Mouse (Mus musculus) G1E (cell line): ENCODE measurements around the gene Irf1. TPM values are rescaled to one million over a fixed set of nuclear protein-coding genes. Genes with fewer than 3 reads are reported as not detected.

ENCODE experiments used
- ATAC-seq: 2 replicates; pipeline ENCODE4 v1.8.0; 2016; ENCODE audit warnings: mild to moderate bottlenecking; ENCODE audit not compliant: insufficient number of reproducible peaks, poor library complexity, low FRiP score, severe bottlenecking; ENCODE audit errors: extremely low read depth
- DNase-seq: peaks from one replicate; pipeline ENCODE4 v3.0.0; 2012; ENCODE audit warnings: low spot score
- H3K27me3 ChIP-seq: 2 replicates; pipeline ENCODE4 v1.6.1; 2012; ENCODE audit warnings: mild to moderate bottlenecking, low read length, inconsistent platforms; ENCODE audit not compliant: insufficient read depth
- H3K36me3 ChIP-seq: replicated peaks from 2 replicates; pipeline ENCODE3; 2012; ENCODE audit warnings: mild to moderate bottlenecking, inconsistent platforms
- H3K4me1 ChIP-seq: 2 replicates; pipeline ENCODE4 v1.6.1; 2012; ENCODE audit warnings: low read depth, low read length, inconsistent platforms, mixed read lengths; ENCODE audit not compliant: insufficient read depth
- H3K4me3 ChIP-seq: 2 replicates; pipeline ENCODE4 v1.5.1; 2012; ENCODE audit warnings: low read depth, mild to moderate bottlenecking, inconsistent platforms, low read length, moderate library complexity, mixed read lengths
- H3K9me3 ChIP-seq: replicated peaks from 2 replicates; pipeline ENCODE4 v1.6.1; 2012; ENCODE audit warnings: inconsistent platforms
- CTCF ChIP-seq: IDR thresholded peaks from 2 replicates; pipeline ENCODE4 v1.5.1; 2012; ENCODE audit warnings: low read depth, low read length, inconsistent platforms, mixed read lengths
- GATA1 ChIP-seq: IDR thresholded peaks from 2 replicates; pipeline ENCODE4 v1.6.1; 2012; ENCODE audit warnings: borderline replicate concordance, low read length, inconsistent platforms, mixed read lengths
- GATA2 ChIP-seq: IDR thresholded peaks from 2 replicates; pipeline ENCODE4 v1.6.1; 2012; ENCODE audit warnings: low read depth, low read length, inconsistent platforms, borderline replicate concordance
- POLR2AphosphoS5 ChIP-seq: IDR thresholded peaks from 2 replicates; pipeline ENCODE4 v1.6.1; 2012; ENCODE audit warnings: low read depth, low read length, inconsistent platforms; ENCODE audit not compliant: insufficient replicate concordance
- TAL1 ChIP-seq: conservative IDR thresholded peaks from 2 replicates; pipeline ENCODE4 v1.6.1; 2012; ENCODE audit warnings: low read depth, low read length, inconsistent platforms, mixed read lengths
- polyA plus RNA-seq: library from polyadenylated mRNA; stranded (reverse); fragments of >175 nt; gene quantifications from 2 replicates; pipeline ENCODE4 v1.2.3, GENCODE M21; 2012
- total RNA-seq, 2 experiments: library from RNA; stranded (forward) in 1 of 2; stranded (reverse) in 1 of 2; fragments of 200-1000 nt in 1 of 2; fragments of >200 nt in 1 of 2; fragmentation: Nextera tagmentation in 1 of 2; gene quantifications; 2 replicates each; pipeline ENCODE4 v1.2.3; 2014 to 2017

Gene Irf1
- total and polyA plus RNA-seq, 3 experiments: 0.21 to 9.3 (median 2.5) TPM

DNA sequence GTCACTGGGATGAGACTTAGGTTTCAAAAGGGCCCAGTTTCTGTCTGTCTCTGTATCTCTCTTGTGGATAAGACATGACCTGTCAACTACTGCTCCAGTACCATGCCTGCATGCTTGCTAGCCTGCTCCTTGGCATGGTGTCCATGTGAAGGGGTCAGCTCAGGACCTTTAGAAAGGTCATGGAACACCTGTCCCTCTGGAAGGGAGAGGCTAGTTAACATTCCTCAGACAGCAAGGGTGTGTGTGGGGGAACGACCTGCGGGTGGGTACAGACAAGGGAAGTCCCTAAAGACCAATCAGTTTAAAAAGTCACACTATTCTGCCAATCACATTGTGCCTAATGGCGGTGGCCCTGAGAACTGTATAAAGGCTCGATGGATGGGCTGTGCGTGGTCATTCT, 31.2 kb downstream of the Irf1 start:
- TF ChIP-seq GATA2 (no peak), CTCF (no peak), TAL1 (no peak), GATA1 (no peak), POLR2AphosphoS5 (no peak)
- Histone ChIP-seq H3K36me3 (no peaks in the 10 kb centered on the region), H3K4me3 (no peak overlapping the region), H3K9me3 (no peaks in the 10 kb centered on the region), H3K27me3 (peaks cover 5% of the 10 kb centered on the region), H3K4me1 (no peaks in the 10 kb centered on the region)
- DNase-seq: no peak
- no peak for ATAC-seq

DNA sequence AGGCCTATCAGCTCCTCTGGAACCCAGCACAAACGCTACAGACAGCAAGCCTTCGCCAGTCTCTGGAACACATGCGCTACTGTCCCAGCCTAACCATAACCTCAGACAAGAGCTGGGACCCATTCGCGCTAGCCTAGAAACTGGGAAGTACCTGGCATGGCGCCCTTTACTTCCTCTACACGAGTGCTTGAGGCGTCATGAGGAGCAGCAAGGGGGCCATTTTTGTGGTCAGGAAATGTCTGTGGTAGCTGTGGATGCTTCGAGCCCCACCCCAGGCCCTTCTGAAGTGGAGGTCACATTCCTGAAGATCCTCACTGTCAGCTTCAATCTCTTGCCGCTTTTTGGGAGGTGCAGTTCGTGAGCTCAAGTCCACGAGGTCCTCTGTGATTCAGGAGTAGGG, 33.3 kb downstream of the Irf1 start:
- H3K4me3 ChIP-seq: no peak overlapping the region
- no peak for TF ChIP-seq POLR2AphosphoS5
- no peak for TF ChIP-seq CTCF
- TF ChIP-seq TAL1: no peak
- TF ChIP-seq GATA1: no peak
- no peak for TF ChIP-seq GATA2
- ATAC-seq: no peak
- no peaks in the 10 kb centered on the region for H3K4me1 ChIP-seq
- DNase-seq: no peak
- peaks cover 7% of the 10 kb centered on the region for H3K27me3 ChIP-seq
- no peaks in the 10 kb centered on the region for H3K36me3 ChIP-seq
- H3K9me3 ChIP-seq: no peaks in the 10 kb centered on the region

DNA sequence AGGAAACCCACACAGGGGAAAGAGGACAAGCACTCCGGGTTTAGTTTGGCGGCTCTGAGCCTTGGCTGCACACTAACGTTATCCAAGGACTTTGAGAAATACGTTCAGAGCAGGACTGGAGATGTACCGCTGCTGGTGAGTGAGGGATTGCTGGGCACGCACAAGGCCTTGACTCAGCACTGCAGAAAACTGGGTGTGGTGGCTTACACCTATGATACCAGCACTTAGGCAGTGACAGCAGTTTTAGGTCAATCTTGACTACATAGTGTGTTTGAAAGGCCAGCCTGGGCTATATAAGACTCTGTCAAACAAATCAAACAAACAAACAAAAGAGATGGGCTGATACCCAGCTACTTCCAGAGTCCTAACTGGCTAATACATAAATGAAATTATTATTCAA, 33.7 kb downstream of the Irf1 start:
- H3K9me3 ChIP-seq: no peaks in the 10 kb centered on the region
- DNase-seq (no peak), ATAC-seq (no peak)
- no peaks in the 10 kb centered on the region for H3K4me1 ChIP-seq
- no peak overlapping the region for H3K4me3 ChIP-seq
- peaks cover 7% of the 10 kb centered on the region for H3K27me3 ChIP-seq
- TF ChIP-seq GATA1 (no peak), POLR2AphosphoS5 (no peak), GATA2 (no peak), CTCF (no peak), TAL1 (no peak)
- no peaks in the 10 kb centered on the region for H3K36me3 ChIP-seq

DNA sequence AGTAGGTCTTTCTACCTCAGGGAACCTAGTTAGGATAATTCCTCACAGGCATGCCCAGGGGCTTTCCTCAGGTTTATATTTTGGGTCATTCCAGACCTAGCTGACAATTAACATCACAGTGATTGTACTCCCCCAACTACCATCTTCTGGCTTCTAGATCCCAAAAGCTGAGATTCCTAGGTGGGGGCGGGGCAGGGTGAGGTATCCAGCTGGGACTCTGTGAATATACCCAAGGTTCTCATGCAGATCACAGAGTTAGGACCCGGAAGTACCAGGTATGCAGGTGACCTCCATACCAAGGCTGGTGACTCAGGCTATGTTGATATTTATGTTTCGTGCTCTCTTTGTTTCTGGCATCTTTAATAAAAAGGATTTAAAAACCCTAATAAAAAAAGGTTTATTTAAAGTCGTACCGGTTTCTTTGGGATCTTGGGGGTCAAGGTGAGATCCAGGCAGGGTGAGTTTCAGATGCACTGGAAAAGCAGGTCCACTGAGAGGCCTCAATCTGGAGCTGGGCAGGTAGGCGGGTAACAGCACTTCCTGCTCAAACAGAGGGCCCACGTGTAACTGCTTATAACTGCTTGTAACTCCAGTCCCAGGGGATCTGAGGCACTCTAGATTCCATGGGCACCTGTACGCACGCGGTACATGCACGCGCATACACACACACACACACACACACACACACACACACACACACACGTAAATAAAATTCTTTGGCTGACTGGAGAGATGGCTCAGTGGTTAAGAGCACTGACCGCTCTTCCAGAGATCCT, 34.9 kb downstream of the Irf1 start:
- H3K27me3 ChIP-seq: peaks cover 12% of the 10 kb centered on the region
- H3K9me3 ChIP-seq: no peaks in the 10 kb centered on the region
- H3K4me1 ChIP-seq: no peaks in the 10 kb centered on the region
- no peak for ATAC-seq
- H3K4me3 ChIP-seq: no peak overlapping the region
- no peak for TF ChIP-seq GATA1
- no peak for TF ChIP-seq CTCF
- TF ChIP-seq TAL1: no peak
- TF ChIP-seq GATA2: no peak
- TF ChIP-seq POLR2AphosphoS5: no peak
- DNase-seq: no peak
- no peaks in the 10 kb centered on the region for H3K36me3 ChIP-seq

DNA sequence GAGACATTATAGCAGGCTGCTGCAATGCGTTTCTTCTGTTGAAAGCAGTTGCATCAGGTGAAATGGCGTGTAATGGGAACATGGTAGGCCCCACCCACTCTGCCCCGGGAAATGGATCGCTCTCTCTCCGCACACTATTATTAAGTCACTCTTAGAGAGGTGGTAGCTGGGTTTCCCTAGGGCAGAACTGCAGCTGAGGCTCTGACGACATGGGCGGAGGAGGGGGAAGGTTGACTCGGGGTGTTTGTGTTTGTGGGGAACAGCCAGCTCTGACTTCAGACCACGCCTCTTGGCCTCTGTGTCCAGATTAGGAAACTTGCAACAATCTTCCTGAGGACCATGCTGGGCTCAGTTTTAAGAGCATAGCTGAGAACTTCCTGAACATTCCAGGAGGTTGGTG, 36.0 kb downstream of the Irf1 start:
- no peak for TF ChIP-seq GATA1
- Histone ChIP-seq H3K4me3 (no peak overlapping the region), H3K9me3 (no peaks in the 10 kb centered on the region), H3K27me3 (peaks cover 19% of the 10 kb centered on the region), H3K36me3 (no peaks in the 10 kb centered on the region), H3K4me1 (no peaks in the 10 kb centered on the region)
- ATAC-seq (no peak), DNase-seq (no peak)

DNA sequence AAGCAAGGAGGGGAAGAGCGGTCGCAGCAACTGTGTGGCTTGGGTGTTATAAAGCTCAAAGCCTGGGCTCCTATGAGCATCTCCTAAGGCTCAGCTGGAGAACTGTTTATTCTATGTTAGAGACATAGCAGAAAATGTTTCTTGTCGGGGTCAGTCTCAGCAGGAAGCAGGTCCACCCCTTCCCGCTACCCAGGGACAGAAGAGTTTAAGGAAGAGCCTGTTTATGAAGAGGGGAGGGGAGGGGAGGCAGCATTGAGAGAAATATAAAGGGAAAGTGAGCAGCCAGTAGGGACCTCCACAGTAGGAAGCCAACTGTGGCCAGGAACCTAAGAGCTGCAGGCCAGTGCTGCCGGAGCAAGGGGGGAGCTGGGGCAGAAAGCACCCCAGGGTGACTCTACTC, 39.5 kb downstream of the Irf1 start:
- Histone ChIP-seq H3K27me3 (peaks cover 30% of the 10 kb centered on the region), H3K9me3 (no peaks in the 10 kb centered on the region), H3K4me3 (no peak overlapping the region), H3K4me1 (no peaks in the 10 kb centered on the region), H3K36me3 (no peaks in the 10 kb centered on the region)
- DNase-seq: no peak
- TF ChIP-seq POLR2AphosphoS5 (no peak), CTCF (no peak), GATA1 (no peak), GATA2 (no peak), TAL1 (no peak)
- ATAC-seq: no peak

DNA sequence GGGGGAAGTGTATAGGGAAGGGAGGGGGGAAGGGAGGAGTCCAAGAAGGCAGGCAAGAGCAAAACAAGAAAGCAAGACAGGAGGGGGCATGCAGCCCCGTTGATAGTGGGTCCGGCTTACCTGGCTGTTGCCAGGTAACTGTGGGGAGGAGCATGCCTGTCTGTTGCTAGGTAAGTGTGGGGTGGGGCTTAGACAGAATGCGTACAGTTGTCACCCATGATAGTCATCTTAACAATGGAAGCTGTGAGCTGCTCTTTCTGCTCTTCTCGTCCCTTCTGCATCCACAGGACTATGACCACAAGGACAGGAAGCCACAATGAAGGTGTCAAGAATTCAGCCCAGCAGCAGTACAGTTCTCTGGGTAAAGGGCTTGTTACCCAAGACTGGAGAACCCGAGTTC, 40.3 kb downstream of the Irf1 start:
- Histone ChIP-seq H3K4me3 (no peak overlapping the region), H3K9me3 (no peaks in the 10 kb centered on the region), H3K36me3 (no peaks in the 10 kb centered on the region), H3K4me1 (no peaks in the 10 kb centered on the region), H3K27me3 (peaks cover 30% of the 10 kb centered on the region)
- no peak for TF ChIP-seq CTCF
- TF ChIP-seq POLR2AphosphoS5: no peak
- TF ChIP-seq GATA1: no peak
- TF ChIP-seq TAL1: no peak
- TF ChIP-seq GATA2: no peak
- DNase-seq (no peak), ATAC-seq (no peak)
